Mouse (Mus musculus): ENCODE measurements around the gene Kcnf1. TPM values are rescaled to one million over a fixed set of nuclear protein-coding genes. Genes with fewer than 3 reads are reported as not detected.

Kcnf1 gene
- polyA plus RNA-seq (2015; fragmentation: Nextera tagmentation; extraction: Ambion mirVana) = 1.4 and 1.8 TPM in 2 replicates

GRCm38 (mm10) chr12:17176757-17177092, at the start of gene Kcnf1:
Kcnf1 (minus strand) TSS chr12:17176888.
- no peaks in the 10 kb centered on the region for H3K9me3 ChIP-seq
- H3K4me3 ChIP-seq = peak within 1 kb of the TSS; percentile 52
- no peaks in the 10 kb centered on the region for H3K36me3 ChIP-seq
- WGBS = 12% methylated on average over 4 of the region's 4 CpGs
- peak; percentile 25 for ATAC-seq (ENCODE audit: low read depth)
- peak within 1 kb of the TSS; percentile 78 for H3K9ac ChIP-seq
- H3K4me1 ChIP-seq (replicated peaks) = peaks cover 22% of the 10 kb centered on the region
- peaks cover 31% of the 10 kb centered on the region for H3K27me3 ChIP-seq
- peak within 1 kb of the TSS; percentile 61; the same call in 1 of the 2 replicates for H3K27ac ChIP-seq (replicated peaks)
- peak within 1 kb of the TSS; percentile 89 for H3K4me2 ChIP-seq

GRCm38 (mm10) chr12:17225012-17225411, 48.3 kb upstream of the Kcnf1 start:
- H3K9ac ChIP-seq = no peak overlapping the region
- H3K27ac ChIP-seq (replicated peaks) = no peak overlapping the region
- H3K27me3 ChIP-seq = peaks cover 9% of the 10 kb centered on the region; the same call in 1 of the 2 replicates
- H3K4me1 ChIP-seq (replicated peaks) = peaks cover 22% of the 10 kb centered on the region; the same call in 1 of the 2 replicates
- WGBS = 81% methylated on average over 5 of the region's 5 CpGs
- H3K4me3 ChIP-seq = no peak overlapping the region
- no peak for ATAC-seq (ENCODE audit: low read depth)
- H3K4me2 ChIP-seq = no peak overlapping the region
- no peaks in the 10 kb centered on the region for H3K36me3 ChIP-seq
- H3K9me3 ChIP-seq = no peaks in the 10 kb centered on the region

GRCm38 (mm10) chr12:17223050-17223449, 46.4 kb upstream of the Kcnf1 start:
- H3K4me2 ChIP-seq = no peak overlapping the region
- no peak overlapping the region for H3K27ac ChIP-seq (replicated peaks)
- no peak overlapping the region for H3K4me3 ChIP-seq
- WGBS = 26% methylated on average over 3 of the region's 3 CpGs
- H3K9ac ChIP-seq = no peak overlapping the region
- H3K9me3 ChIP-seq = no peaks in the 10 kb centered on the region
- ATAC-seq (ENCODE audit: low read depth) = peak; percentile 15; the same call in 1 of the 2 replicates
- peaks cover 13% of the 10 kb centered on the region; the same call in 1 of the 2 replicates for H3K27me3 ChIP-seq
- H3K4me1 ChIP-seq (replicated peaks) = peaks cover 20% of the 10 kb centered on the region; the same call in 1 of the 2 replicates
- no peaks in the 10 kb centered on the region for H3K36me3 ChIP-seq

- no peak overlapping the region for H3K4me2 ChIP-seq
- WGBS = 46% methylated on average over 5 of the region's 5 CpGs
These were observed 45.3 kb upstream of the Kcnf1 start for GRCm38 (mm10) chr12:17221891-17222428.

GRCm38 (mm10) chr12:17220631-17221030, 43.9 kb upstream of the Kcnf1 start:
- 79% methylated on average over 5 of the region's 5 CpGs for WGBS
- H3K4me1 ChIP-seq (replicated peaks) = peaks cover 17% of the 10 kb centered on the region; the same call in 1 of the 2 replicates
- ATAC-seq (ENCODE audit: low read depth) = no peak
- H3K36me3 ChIP-seq = no peaks in the 10 kb centered on the region
- H3K27ac ChIP-seq (replicated peaks) = no peak overlapping the region
- no peak overlapping the region for H3K4me3 ChIP-seq
- H3K27me3 ChIP-seq = peaks cover 4% of the 10 kb centered on the region; the same call in 1 of the 2 replicates
- no peaks in the 10 kb centered on the region for H3K9me3 ChIP-seq
- no peak overlapping the region for H3K4me2 ChIP-seq
- H3K9ac ChIP-seq = no peak overlapping the region

More at GRCm38 (mm10) chr12:17221891-17222428, 45.3 kb upstream of the Kcnf1 start:
- H3K27ac ChIP-seq (replicated peaks) = no peak overlapping the region
- no peaks in the 10 kb centered on the region for H3K36me3 ChIP-seq
- peaks cover 17% of the 10 kb centered on the region; the same call in 1 of the 2 replicates for H3K4me1 ChIP-seq (replicated peaks)
- ATAC-seq (ENCODE audit: low read depth) = no peak
- H3K4me3 ChIP-seq = no peak overlapping the region
- H3K27me3 ChIP-seq = peaks cover 13% of the 10 kb centered on the region; the same call in 1 of the 2 replicates
- H3K9me3 ChIP-seq = no peaks in the 10 kb centered on the region
- H3K9ac ChIP-seq = no peak overlapping the region

GRCm38 (mm10) chr12:17219107-17219506, 42.4 kb upstream of the Kcnf1 start:
- H3K4me2 ChIP-seq = no peak overlapping the region
- peaks cover 17% of the 10 kb centered on the region; the same call in 1 of the 2 replicates for H3K4me1 ChIP-seq (replicated peaks)
- WGBS = 68% methylated on average over 4 of the region's 4 CpGs
- H3K27me3 ChIP-seq = peaks cover 4% of the 10 kb centered on the region; the same call in 1 of the 2 replicates
- no peak overlapping the region for H3K9ac ChIP-seq
- no peak overlapping the region for H3K27ac ChIP-seq (replicated peaks)
- ATAC-seq (ENCODE audit: low read depth) = no peak
- no peaks in the 10 kb centered on the region for H3K9me3 ChIP-seq
- H3K36me3 ChIP-seq = no peaks in the 10 kb centered on the region
- H3K4me3 ChIP-seq = no peak overlapping the region

- no peaks in the 10 kb centered on the region for H3K36me3 ChIP-seq
- no peaks in the 10 kb centered on the region for H3K9me3 ChIP-seq
- peaks cover 11% of the 10 kb centered on the region; the same call in 1 of the 2 replicates for H3K4me1 ChIP-seq (replicated peaks)
- H3K4me2 ChIP-seq = no peak overlapping the region
- ATAC-seq (ENCODE audit: low read depth) = no peak
- H3K9ac ChIP-seq = no peak overlapping the region
- H3K27ac ChIP-seq (replicated peaks) = no peak overlapping the region
- peaks cover 4% of the 10 kb centered on the region; the same call in 1 of the 2 replicates for H3K27me3 ChIP-seq
- no peak overlapping the region for H3K4me3 ChIP-seq
- 56% methylated on average over 8 of the region's 8 CpGs for WGBS
These were observed 41.7 kb upstream of the Kcnf1 start for GRCm38 (mm10) chr12:17218390-17218789.

GRCm38 (mm10) chr12:17215751-17216150, 39.1 kb upstream of the Kcnf1 start:
- Histone ChIP-seq H3K4me3 (no peak overlapping the region), H3K27me3 (peaks cover 4% of the 10 kb centered on the region; the same call in 1 of the 2 replicates), H3K27ac (replicated peaks) (no peak overlapping the region), H3K4me2 (no peak overlapping the region), H3K36me3 (no peaks in the 10 kb centered on the region), H3K4me1 (replicated peaks) (no peaks in the 10 kb centered on the region), H3K9me3 (no peaks in the 10 kb centered on the region), H3K9ac (no peak overlapping the region)
- WGBS = 91% methylated on average over 7 of the region's 7 CpGs
- no peak for ATAC-seq (ENCODE audit: low read depth)

GRCm38 (mm10) chr12:17202492-17203322, 26.0 kb upstream of the Kcnf1 start:
- WGBS = 28% methylated on average over 13 of the region's 13 CpGs
- peak overlapping the region; percentile 20 for H3K4me2 ChIP-seq
- H3K36me3 ChIP-seq = no peaks in the 10 kb centered on the region
- 0 out of 2 replicates have a peak, but pooled peaks cover 7% of the 10 kb centered on the region for H3K4me1 ChIP-seq (replicated peaks)
- ATAC-seq (ENCODE audit: low read depth) = peak; percentile 50
- H3K27me3 ChIP-seq = no peaks in the 10 kb centered on the region; the same call in 1 of the 2 replicates
- no peak overlapping the region for H3K4me3 ChIP-seq
- no peaks in the 10 kb centered on the region for H3K9me3 ChIP-seq
- H3K9ac ChIP-seq = no peak overlapping the region
- no peak overlapping the region for H3K27ac ChIP-seq (replicated peaks)

- Histone ChIP-seq H3K36me3 (no peaks in the 10 kb centered on the region), H3K9me3 (no peaks in the 10 kb centered on the region), H3K27me3 (no peaks in the 10 kb centered on the region; the same call in 1 of the 2 replicates), H3K4me1 (replicated peaks) (0 out of 2 replicates have a peak, but pooled peaks cover 7% of the 10 kb centered on the region), H3K4me3 (no peak overlapping the region), H3K9ac (no peak overlapping the region), H3K4me2 (no peak overlapping the region), H3K27ac (replicated peaks) (no peak overlapping the region)
- no peak for ATAC-seq (ENCODE audit: low read depth)
- 97% methylated on average over 5 of the region's 5 CpGs for WGBS
These were observed 21.9 kb upstream of the Kcnf1 start for GRCm38 (mm10) chr12:17198621-17199020.

GRCm38 (mm10) chr12:17194140-17194539, 17.5 kb upstream of the Kcnf1 start:
- no peaks in the 10 kb centered on the region for H3K36me3 ChIP-seq
- H3K27me3 ChIP-seq = no peaks in the 10 kb centered on the region
- no peak overlapping the region for H3K4me2 ChIP-seq
- H3K9me3 ChIP-seq = no peaks in the 10 kb centered on the region
- no peak overlapping the region for H3K27ac ChIP-seq (replicated peaks)
- no peak overlapping the region for H3K4me3 ChIP-seq
- no peak overlapping the region for H3K9ac ChIP-seq
- ATAC-seq (ENCODE audit: low read depth) = no peak
- 89% methylated on average over 6 of the region's 6 CpGs for WGBS
- H3K4me1 ChIP-seq (replicated peaks) = no peaks in the 10 kb centered on the region

GRCm38 (mm10) chr12:17193311-17193710, 16.6 kb upstream of the Kcnf1 start:
- ATAC-seq (ENCODE audit: low read depth) = no peak

More at GRCm38 (mm10) chr12:17193311-17193710, 16.6 kb upstream of the Kcnf1 start:
- Histone ChIP-seq H3K9me3 (no peaks in the 10 kb centered on the region), H3K27me3 (no peaks in the 10 kb centered on the region), H3K36me3 (no peaks in the 10 kb centered on the region), H3K4me3 (no peak overlapping the region), H3K27ac (replicated peaks) (no peak overlapping the region), H3K9ac (no peak overlapping the region), H3K4me2 (no peak overlapping the region), H3K4me1 (replicated peaks) (no peaks in the 10 kb centered on the region)
- 71% methylated on average over 1 of the region's 1 CpGs for WGBS
